Mouse (Mus musculus) heart, postnatal 0 days (tissue): Measurements from ENCODE around the gene Pmch.

Source experiments
- CTCF ChIP-seq: IDR thresholded peaks from 2 replicates; pipeline ENCODE4 v1.5.1; 2016; ENCODE audit warnings: antibody characterized with exemption, control low read depth, low read depth
- EP300 ChIP-seq: IDR thresholded peaks from 2 replicates; pipeline ENCODE4 v1.6.1; 2016; ENCODE audit warnings: antibody characterized with exemption, low read depth

GRCm38 (mm10) chr10:88063436-88063835 is 27.4 kb upstream of the Pmch start:
- TF ChIP-seq CTCF (no peak), EP300 (no peak)
